Mouse (Mus musculus) CH12.LX (cell line): ENCODE measurements around the gene Nemp1. TPM values are rescaled to one million over a fixed set of nuclear protein-coding genes. Genes with fewer than 3 reads are reported as not detected.

Experiments
- DNase-seq: peaks from one replicate; pipeline ENCODE4 v3.0.0-alpha.2; 2013; ENCODE audit errors: extremely low read depth
- H3K27ac ChIP-seq: 2 replicates; pipeline ENCODE4 v1.5.1; 2012; ENCODE audit warnings: low read depth, mild to moderate bottlenecking, control low read depth, moderate library complexity; ENCODE audit not compliant: insufficient read depth
- H3K27me3 ChIP-seq: replicated peaks from 2 replicates; pipeline ENCODE3; 2012; ENCODE audit warnings: inconsistent platforms
- H3K36me3 ChIP-seq, 2 experiments: replicated peaks in 1 of 2; 2 replicates each; pipeline versions ENCODE3 to v1.6.1; 2012; ENCODE audit warnings: inconsistent platforms in 1 of 2, low read length in 1 of 2, mild to moderate bottlenecking in 1 of 2, mixed read lengths in 1 of 2, moderate library complexity in 1 of 2; ENCODE audit not compliant: control insufficient read depth in 1 of 2, insufficient read depth in 1 of 2
- H3K4me1 ChIP-seq, 2 experiments: 2 replicates each; pipeline ENCODE4 v1.6.1; 2012; ENCODE audit warnings: inconsistent platforms in 1 of 2, moderate library complexity in 1 of 2; ENCODE audit not compliant: insufficient read depth in 2 of 2, control insufficient read depth in 1 of 2
- H3K4me2 ChIP-seq: 2 replicates; pipeline ENCODE4 v1.6.1; 2012; ENCODE audit warnings: low read depth, mild to moderate bottlenecking, control low read depth; ENCODE audit not compliant: poor library complexity, insufficient read depth, severe bottlenecking
- H3K4me3 ChIP-seq, 3 experiments: fragments of 150-350 bp in 1 of 3; sonication (generic) in 1 of 3; replicated peaks in 1 of 3; 2 replicates each; pipeline versions ENCODE3 to v1.5.1; 2011 to 2012; ENCODE audit warnings: low read depth in 2 of 3, low read length in 2 of 3, mild to moderate bottlenecking in 2 of 3, moderate library complexity in 2 of 3, control low read depth in 1 of 3, improper control_type of control experiment in 1 of 3, inconsistent platforms in 1 of 3, mixed read lengths in 1 of 3; ENCODE audit not compliant: poor library complexity in 1 of 3
- H3K79me2 ChIP-seq: replicated peaks from 2 replicates; pipeline ENCODE4 v1.6.1; 2012; ENCODE audit warnings: mild to moderate bottlenecking, moderate library complexity; ENCODE audit not compliant: control insufficient read depth, poor library complexity, insufficient read depth, severe bottlenecking; ENCODE audit errors: extremely low read depth
- H3K9ac ChIP-seq: 2 replicates; pipeline ENCODE4 v1.6.1; 2012; ENCODE audit warnings: low read depth, mild to moderate bottlenecking, control low read depth, moderate library complexity; ENCODE audit not compliant: insufficient read depth
- H3K9me3 ChIP-seq: replicated peaks from 2 replicates; pipeline ENCODE3; 2012; ENCODE audit warnings: low read length, inconsistent platforms, mixed read lengths
- BHLHE40 ChIP-seq: IDR thresholded peaks from 2 replicates; pipeline ENCODE4 v1.6.1; 2011; ENCODE audit warnings: mild to moderate bottlenecking, low read depth, low read length, improper control_type of control experiment
- CHD1 ChIP-seq: IDR thresholded peaks from 2 replicates; pipeline ENCODE4 v1.6.1; 2012; ENCODE audit warnings: low read depth, low read length, improper control_type of control experiment, inconsistent platforms
- CHD2 ChIP-seq: IDR thresholded peaks from 2 replicates; pipeline ENCODE4 v1.6.1; 2011; ENCODE audit warnings: low read length, improper control_type of control experiment
- CTCF ChIP-seq, 2 experiments: IDR thresholded peaks in 1 of 2; conservative IDR thresholded peaks in 1 of 2; 2 replicates each; pipeline ENCODE4 v1.5.1; 2011 to 2012; ENCODE audit warnings: low read depth in 2 of 2, low read length in 2 of 2, improper control_type of control experiment in 1 of 2, inconsistent platforms in 1 of 2, mild to moderate bottlenecking in 1 of 2, moderate library complexity in 1 of 2
- E2F4 ChIP-seq: IDR thresholded peaks from 2 replicates; pipeline ENCODE4 v1.6.1; 2011; ENCODE audit warnings: low read depth, low read length, improper control_type of control experiment; ENCODE audit not compliant: insufficient replicate concordance
- EP300 ChIP-seq: IDR thresholded peaks from 2 replicates; pipeline ENCODE4 v1.6.1; 2011; ENCODE audit warnings: low read length, improper control_type of control experiment
- HCFC1 ChIP-seq: IDR thresholded peaks from 2 replicates; pipeline ENCODE4 v1.6.1; 2012; ENCODE audit warnings: low read depth, mild to moderate bottlenecking, inconsistent platforms, low read length, improper control_type of control experiment
- IRF4 ChIP-seq: IDR thresholded peaks from 2 replicates; pipeline ENCODE4 v1.6.1; 2014; ENCODE audit warnings: low read depth, mild to moderate bottlenecking, inconsistent platforms, low read length, improper control_type of control experiment
- KAT2A ChIP-seq: IDR thresholded peaks from 2 replicates; pipeline ENCODE4 v1.6.1; 2012; ENCODE audit warnings: low read length, improper control_type of control experiment, inconsistent platforms; ENCODE audit not compliant: insufficient replicate concordance
- MAX ChIP-seq: IDR thresholded peaks from 2 replicates; pipeline ENCODE4 v1.6.1; 2011; ENCODE audit warnings: low read length, improper control_type of control experiment
- MEF2A ChIP-seq: IDR thresholded peaks from 2 replicates; pipeline ENCODE4 v1.6.1; 2014; ENCODE audit warnings: low read depth, mild to moderate bottlenecking, inconsistent platforms, low read length, improper control_type of control experiment, borderline replicate concordance
- MXI1 ChIP-seq: IDR thresholded peaks from 2 replicates; pipeline ENCODE4 v1.6.1; 2011; ENCODE audit warnings: mild to moderate bottlenecking, low read depth, low read length, improper control_type of control experiment
- NELFE ChIP-seq: IDR thresholded peaks from 2 replicates; pipeline ENCODE4 v1.6.1; 2011; ENCODE audit warnings: low read depth, low read length, improper control_type of control experiment
- POLR2A ChIP-seq: IDR thresholded peaks from 2 replicates; pipeline ENCODE4 v1.6.1; 2011; ENCODE audit warnings: low read depth, mild to moderate bottlenecking, improper control_type of control experiment, low read length
- POLR2AphosphoS2 ChIP-seq: IDR thresholded peaks from 2 replicates; pipeline ENCODE4 v1.6.1; 2011; ENCODE audit warnings: low read depth, low read length, improper control_type of control experiment
- TCF12 ChIP-seq: IDR thresholded peaks from 2 replicates; pipeline ENCODE4 v1.6.1; 2014; ENCODE audit warnings: low read depth, mild to moderate bottlenecking, inconsistent platforms, low read length, improper control_type of control experiment
- USF1 ChIP-seq: IDR thresholded peaks from 2 replicates; pipeline ENCODE4 v1.6.1; 2014; ENCODE audit warnings: low read depth, mild to moderate bottlenecking, inconsistent platforms, low read length, improper control_type of control experiment
- USF2 ChIP-seq: conservative IDR thresholded peaks from 2 replicates; pipeline ENCODE4 v1.6.1; 2011; ENCODE audit warnings: low read depth, low read length, improper control_type of control experiment
- ZC3H11A ChIP-seq: IDR thresholded peaks from 2 replicates; pipeline ENCODE4 v1.6.1; 2012; ENCODE audit warnings: low read depth, mild to moderate bottlenecking, inconsistent platforms, low read length, improper control_type of control experiment
- ZKSCAN1 ChIP-seq: IDR thresholded peaks from 2 replicates; pipeline ENCODE4 v1.6.1; 2012; ENCODE audit warnings: low read depth, inconsistent platforms, low read length, improper control_type of control experiment, borderline replicate concordance
- ZMIZ1 ChIP-seq: IDR thresholded peaks from 2 replicates; pipeline ENCODE4 v1.6.1; 2012; ENCODE audit warnings: low read depth, mild to moderate bottlenecking, inconsistent platforms, low read length, improper control_type of control experiment
- dilution Hi-C: fragments of 300-500 bp; cut with MboI; formaldehyde crosslinking; loops from 2 replicates; pipeline ENCODE4 v1.14.3; 2020; ENCODE audit warnings: low sequenced_read_pairs; ENCODE audit not compliant: extremely low pct_unique_long_range_greater_than_20kb, extremely low pct_ligation_motif_present
- in situ Hi-C: fragments of 300-500 bp; cut with MboI; formaldehyde crosslinking; loops from 3 replicates; pipeline ENCODE4 v1.14.3; 2019; ENCODE audit warnings: low sequenced_read_pairs, low pct_ligation_motif_present, low pct_unique_long_range_greater_than_20kb, mixed read lengths
- polyA plus RNA-seq: library from polyadenylated mRNA; unstranded; fragments of >175 nt; gene quantifications from 2 replicates; pipeline ENCODE4 v1.2.1, GENCODE M21; 2012; ENCODE audit warnings: low read depth; ENCODE audit not compliant: insufficient read length
- total RNA-seq, 2 experiments: library from RNA; depleted of rRNA; stranded (reverse); fragments of 300-350 nt in 1 of 2; fragments of >200 nt in 1 of 2; gene quantifications; 2 replicates each; pipeline ENCODE4 v1.2.3; 2012 to 2014

The Nemp1 gene
- total and polyA plus RNA-seq, 3 experiments = 8.3 to 17.4 (median 13.2) TPM

GRCm38 (mm10) chr10:127664166-127664565, 2.5 kb upstream of the Nemp1 start:
- Histone ChIP-seq H3K4me2 (no peak overlapping the region), H3K4me1 (peaks cover 17 to 65% of the 10 kb centered on the region in 2 experiments), H3K36me3 (peaks cover 13 to 37% of the 10 kb centered on the region in 2 experiments), H3K9me3 (no peaks in the 10 kb centered on the region), H3K27me3 (peaks cover 26% of the 10 kb centered on the region), H3K4me3 (no peak overlapping the region), H3K27ac (no peak overlapping the region), H3K79me2 (no peaks in the 10 kb centered on the region), H3K9ac (no peak overlapping the region)
- TF ChIP-seq EP300 = no peak
- TF ChIP-seq BHLHE40 = no peak
- TF ChIP-seq ZC3H11A = no peak
- TF ChIP-seq ZKSCAN1 = no peak
- no peak for TF ChIP-seq USF1
- DNase-seq = no peak
- in situ Hi-C loops = no loop called here
- dilution Hi-C loops = no loop called here

GRCm38 (mm10) chr10:127664891-127665290, 1.8 kb upstream of the Nemp1 start:
- Histone ChIP-seq H3K36me3 (peaks cover 5 to 30% of the 10 kb centered on the region in 2 experiments), H3K4me2 (no peak overlapping the region), H3K27ac (no peak overlapping the region), H3K4me1 (peaks cover 21 to 70% of the 10 kb centered on the region in 2 experiments), H3K79me2 (no peaks in the 10 kb centered on the region), H3K27me3 (peaks cover 26% of the 10 kb centered on the region), H3K9me3 (no peaks in the 10 kb centered on the region), H3K9ac (no peak overlapping the region), H3K4me3 (no peak overlapping the region)
- DNase-seq = no peak
- in situ Hi-C loops (no loop called here), dilution Hi-C loops (no loop called here)
- TF ChIP-seq MEF2A (no peak), HCFC1 (no peak), MXI1 (no peak), EP300 (no peak), POLR2A (no peak), ZKSCAN1 (no peak)

GRCm38 (mm10) chr10:127665366-127666181, 1.1 kb upstream of the Nemp1 start:
- in situ Hi-C loops (no loop called here), dilution Hi-C loops (no loop called here)
- DNase-seq = no peak
- Histone ChIP-seq H3K9me3 (no peaks in the 10 kb centered on the region), H3K27ac (no peak overlapping the region), H3K79me2 (no peaks in the 10 kb centered on the region), H3K4me3 (peak overlapping the region; percentile 56 to 72 (median 61)), H3K9ac (no peak overlapping the region; the same call in 1 of the 2 replicates), H3K27me3 (peaks cover 26% of the 10 kb centered on the region), H3K36me3 (peaks cover 0 to 23% of the 10 kb centered on the region in 2 experiments), H3K4me2 (0 out of 2 replicates have a peak overlapping the region, but pooled peaks have one; percentile 77), H3K4me1 (peaks cover 21 to 70% of the 10 kb centered on the region in 2 experiments)
- TF ChIP-seq CHD2 (no peak), POLR2AphosphoS2 (no peak), EP300 (no peak), BHLHE40 (no peak), TCF12 (no peak), CHD1 (no peak), E2F4 (no peak), IRF4 (no peak), ZMIZ1 (no peak), USF2 (no peak), CTCF (conservative IDR thresholded peaks at IDR 0.05 in 1 of 2, IDR thresholded peaks at IDR 0.05 in 1 of 2; ENCODE audit: low read depth in 2 of 2, low read length in 2 of 2) (no peak), NELFE (no peak), MAX (no peak), KAT2A (no peak), ZKSCAN1 (no peak), MEF2A (no peak)
